Mouse (Mus musculus): ENCODE data around the gene Tpd52l2.

Tpd52l2 gene

DNA sequence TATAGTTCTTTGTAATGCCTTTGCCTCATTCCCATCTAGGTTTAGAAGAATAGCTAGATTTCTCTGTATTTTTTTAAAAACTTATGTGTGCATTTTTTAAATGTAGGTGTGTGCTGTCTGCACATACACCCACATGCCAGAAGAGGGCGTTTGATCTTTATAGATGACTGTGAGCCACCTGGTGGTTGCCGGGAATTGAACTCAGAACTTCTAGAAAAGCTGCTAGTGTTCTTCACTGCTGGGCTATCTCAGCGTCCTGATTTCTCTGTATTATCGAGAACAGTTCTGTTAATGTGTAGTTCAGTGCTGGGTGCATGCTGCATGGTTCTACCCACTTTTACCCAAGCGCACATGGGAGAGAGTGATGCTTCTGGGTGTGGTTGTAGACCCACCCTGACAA, 25.9 kb downstream of the Tpd52l2 start:
- in situ Hi-C loops (cut with MboI; ENCODE audit: unreplicated experiment in 2 of 2) = loop anchor here (5.0 kb wide), 2 partner anchors 54 to 59 kb away; partner anchors contain the start of gene Uckl1 (in 1 of the 2)

DNA sequence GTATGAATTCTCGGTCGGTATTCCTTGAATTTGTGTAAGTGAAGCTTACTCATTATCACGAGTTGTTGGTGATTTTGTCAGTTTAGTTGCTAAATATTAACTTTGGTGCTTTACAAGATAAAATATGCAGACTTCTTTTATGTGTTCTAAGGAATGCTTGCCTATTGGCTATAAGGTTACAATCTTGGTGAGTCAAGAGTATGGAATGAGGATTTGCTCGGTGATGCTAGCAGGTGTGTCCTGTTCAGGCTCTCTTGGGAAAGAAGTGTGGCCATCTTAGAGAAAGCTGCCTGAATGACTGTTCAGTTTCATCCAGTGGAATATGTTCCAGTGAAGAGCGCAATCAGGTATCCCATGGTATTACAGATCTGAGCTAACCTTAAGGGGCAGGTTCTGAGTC, 28.6 kb downstream of the Tpd52l2 start:
- in situ Hi-C loops (cut with MboI; ENCODE audit: unreplicated experiment in 2 of 2) = no loop called here

DNA sequence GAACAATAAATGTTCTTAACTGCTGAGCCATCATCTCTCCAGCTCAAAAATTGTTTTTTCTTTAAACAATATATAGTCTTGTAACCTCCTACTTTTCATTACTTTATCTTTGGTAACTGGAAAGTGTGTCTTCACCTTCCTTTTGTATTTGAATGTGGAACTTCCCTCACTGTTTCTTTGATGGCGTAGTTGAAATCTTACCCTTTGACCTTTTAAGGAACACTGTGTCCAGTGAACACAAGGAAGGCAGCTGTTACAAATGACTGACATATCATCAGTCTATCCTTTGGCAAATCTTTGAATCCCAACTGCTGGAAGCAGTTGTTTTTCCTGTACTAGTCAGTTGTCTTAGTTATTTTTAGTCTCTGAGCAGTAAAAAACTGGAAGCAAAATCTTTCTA, 32.1 kb downstream of the Tpd52l2 start:
- in situ Hi-C loops (cut with MboI; ENCODE audit: unreplicated experiment in 2 of 2) = no loop called here

DNA sequence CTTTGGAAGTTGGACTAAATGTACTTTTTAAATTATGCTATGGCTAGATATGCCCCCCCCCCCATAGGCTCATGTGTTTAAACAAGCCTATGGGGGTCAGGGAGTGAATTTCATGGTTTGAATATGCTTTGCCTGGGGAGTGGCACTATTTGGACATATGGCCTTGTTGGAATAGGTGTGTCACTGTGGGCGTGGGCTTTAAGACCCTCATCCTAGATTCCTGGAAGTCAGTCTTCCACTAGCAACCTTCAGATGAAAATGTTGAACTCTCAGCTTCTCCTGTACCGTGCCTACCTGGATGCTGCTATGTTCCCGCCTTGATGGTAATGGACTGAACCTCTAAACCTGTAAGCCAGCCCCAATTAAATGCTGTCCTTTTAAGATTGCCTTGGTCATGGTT, 35.6 kb downstream of the Tpd52l2 start:
- in situ Hi-C loops (cut with MboI; ENCODE audit: unreplicated experiment in 2 of 2) = no loop called here

DNA sequence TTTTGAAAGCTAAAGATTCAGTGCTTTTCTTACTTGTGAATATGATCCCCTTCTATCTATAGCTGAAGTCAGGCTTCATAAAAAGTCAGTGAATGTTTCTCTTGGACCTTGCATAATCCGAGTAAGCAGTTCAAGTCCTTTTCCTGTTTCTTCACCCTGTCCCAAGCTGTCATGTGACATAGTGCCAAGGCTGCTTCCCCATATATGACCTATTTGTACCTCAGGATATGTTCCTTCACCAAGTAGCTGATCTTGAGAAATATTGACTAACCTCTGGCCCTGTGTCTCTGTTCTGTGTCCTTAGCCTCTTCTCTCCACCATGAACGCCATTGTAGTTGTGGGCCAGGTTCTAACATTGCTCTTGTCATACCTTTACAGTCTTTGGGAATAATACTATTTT, 39.5 kb downstream of the Tpd52l2 start:
- in situ Hi-C loops (cut with MboI; ENCODE audit: unreplicated experiment in 2 of 2) = no loop called here

DNA sequence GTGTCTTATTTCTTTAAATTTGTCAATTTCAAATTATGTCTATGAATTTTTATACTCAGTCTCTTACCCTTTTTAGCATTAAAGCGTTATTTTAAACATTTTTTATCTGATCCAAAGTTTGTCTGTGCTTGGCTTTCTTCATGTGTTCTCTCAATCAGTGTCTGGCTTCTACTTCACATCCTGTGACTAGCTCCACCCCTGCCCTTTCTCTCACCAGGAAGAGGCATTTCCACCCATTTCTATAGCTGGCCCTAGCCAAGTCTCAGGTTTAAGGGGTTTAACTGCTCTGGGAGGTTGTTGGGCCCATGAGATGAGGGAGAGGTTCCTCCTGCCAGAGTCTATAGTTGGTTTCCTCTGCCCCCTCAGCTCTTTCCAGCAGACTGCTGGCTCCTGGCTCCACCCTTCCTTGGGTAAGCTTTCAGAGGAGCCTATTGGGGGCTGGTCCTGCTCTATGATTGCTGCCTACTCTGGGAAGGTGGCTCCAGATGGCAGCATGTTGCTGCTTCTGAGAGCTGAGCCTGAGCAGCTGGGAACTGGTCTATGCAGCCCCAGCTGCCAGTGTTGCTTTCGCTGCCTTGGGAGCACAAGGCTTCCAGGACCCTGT, 40.6 kb downstream of the Tpd52l2 start:
- in situ Hi-C loops (cut with MboI; ENCODE audit: unreplicated experiment in 2 of 2) = no loop called here

DNA sequence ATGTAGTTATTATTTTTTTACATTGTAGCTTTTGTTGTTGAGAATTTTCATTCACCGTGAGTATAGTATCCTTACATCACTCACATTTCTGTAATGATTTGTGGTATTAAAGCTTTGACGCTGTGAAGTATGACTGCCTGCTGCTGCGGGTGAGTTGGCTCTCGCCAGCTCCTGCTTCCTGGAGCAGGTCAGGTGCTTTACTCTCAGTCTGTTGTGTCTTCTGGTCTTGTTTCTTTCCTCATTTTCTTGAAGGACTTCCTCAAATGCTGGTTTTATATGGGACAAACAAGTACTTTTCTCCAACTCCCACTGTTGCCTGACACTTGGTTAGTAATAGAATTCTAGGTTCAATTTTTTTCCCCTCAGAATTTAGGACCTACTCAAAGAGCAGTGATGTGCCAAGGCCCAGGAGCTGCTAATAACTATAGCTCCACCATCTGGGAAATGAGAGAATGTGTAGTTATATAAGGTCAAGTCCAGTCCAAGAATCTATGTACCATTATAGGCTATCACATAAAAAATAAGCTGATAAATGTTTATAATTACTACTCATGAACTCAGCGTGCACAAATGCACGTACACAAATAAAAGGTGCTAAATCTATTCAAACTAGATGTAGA, 44.9 kb downstream of the Tpd52l2 start:
- in situ Hi-C loops (cut with MboI; ENCODE audit: unreplicated experiment in 2 of 2) = no loop called here

DNA sequence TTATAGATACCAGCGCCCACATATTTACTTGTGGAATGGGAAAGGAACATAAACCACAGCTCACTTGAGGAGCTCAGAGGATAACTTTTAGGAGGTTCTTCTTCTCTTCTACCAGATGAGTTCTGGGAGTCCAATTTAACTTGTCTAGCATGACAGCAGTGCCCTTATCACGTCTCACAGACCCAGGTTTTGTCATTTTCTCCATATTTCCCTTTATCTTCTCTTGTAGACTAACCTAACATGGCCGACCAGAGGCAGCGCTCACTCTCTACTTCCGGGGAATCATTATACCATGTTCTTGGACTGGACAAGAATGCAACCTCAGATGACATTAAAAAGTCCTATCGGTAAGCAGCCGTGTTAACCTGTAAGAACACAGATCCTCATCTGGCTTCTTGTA, 49.2 kb downstream of the Tpd52l2 start:
- in situ Hi-C loops (cut with MboI; ENCODE audit: unreplicated experiment in 2 of 2) = no loop called here

DNA sequence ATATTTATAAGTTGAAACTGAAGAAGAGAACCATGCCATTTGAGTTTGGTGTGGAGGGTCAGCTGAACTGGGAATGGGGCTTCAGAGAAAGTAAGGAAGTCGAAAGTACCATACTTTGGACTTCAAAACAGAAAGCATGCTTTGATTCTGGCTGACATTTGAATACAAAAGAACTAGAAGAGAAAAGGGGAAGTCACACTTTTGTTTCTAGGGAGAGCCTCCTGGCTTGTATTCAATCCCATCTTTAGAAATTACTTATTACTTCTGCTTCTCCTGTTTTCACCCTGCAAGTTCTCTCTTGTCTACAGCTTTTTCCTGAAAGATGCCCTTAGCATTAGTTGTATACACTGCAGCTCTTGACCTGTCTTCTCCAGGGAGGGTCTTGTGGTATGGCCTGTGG, 51.3 kb downstream of the Tpd52l2 start:
- in situ Hi-C loops (cut with MboI; ENCODE audit: unreplicated experiment in 2 of 2) = no loop called here

DNA sequence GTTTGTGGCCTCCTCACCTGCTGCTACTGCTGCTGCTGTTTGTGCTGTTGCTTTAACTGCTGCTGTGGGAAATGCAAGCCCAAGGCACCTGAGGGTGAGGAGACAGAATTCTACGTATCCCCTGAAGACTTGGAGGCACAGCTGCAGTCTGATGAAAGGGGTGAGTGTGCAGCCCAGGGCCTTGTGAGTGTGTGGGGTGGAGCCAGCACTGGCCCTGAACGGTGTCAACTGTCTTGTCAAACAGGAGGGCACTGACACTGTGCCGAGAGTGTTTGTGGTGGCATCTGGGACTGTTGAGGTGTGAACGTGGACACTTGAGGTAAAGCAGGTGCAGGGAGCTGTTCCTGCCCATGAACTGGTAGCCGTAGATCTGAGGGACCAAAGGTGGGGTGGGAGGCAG, 51.7 kb downstream of the Tpd52l2 start:
- in situ Hi-C loops (cut with MboI; ENCODE audit: unreplicated experiment in 2 of 2) = no loop called here

DNA sequence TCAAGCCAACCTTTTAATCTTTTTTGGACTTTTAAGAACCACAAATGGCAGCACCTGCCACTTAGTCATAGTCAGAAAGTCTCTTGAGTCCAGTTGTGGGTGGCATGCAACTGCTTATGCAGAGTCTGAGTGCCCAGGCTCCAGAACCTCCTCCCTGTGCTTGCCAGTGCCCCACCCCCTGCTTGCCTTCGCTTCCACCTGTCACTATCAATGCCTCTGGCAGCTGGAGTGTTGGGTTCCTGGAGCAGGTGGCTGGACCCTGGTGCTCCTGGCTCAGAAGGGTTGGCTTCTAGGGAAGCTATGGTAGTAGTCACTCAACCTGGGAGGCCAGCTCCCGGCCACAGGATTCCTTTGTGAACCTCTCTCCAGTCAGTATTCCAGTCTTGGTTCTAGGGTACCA, 53.3 kb downstream of the Tpd52l2 start:
- in situ Hi-C loops (cut with MboI; ENCODE audit: unreplicated experiment in 2 of 2) = no loop called here

DNA sequence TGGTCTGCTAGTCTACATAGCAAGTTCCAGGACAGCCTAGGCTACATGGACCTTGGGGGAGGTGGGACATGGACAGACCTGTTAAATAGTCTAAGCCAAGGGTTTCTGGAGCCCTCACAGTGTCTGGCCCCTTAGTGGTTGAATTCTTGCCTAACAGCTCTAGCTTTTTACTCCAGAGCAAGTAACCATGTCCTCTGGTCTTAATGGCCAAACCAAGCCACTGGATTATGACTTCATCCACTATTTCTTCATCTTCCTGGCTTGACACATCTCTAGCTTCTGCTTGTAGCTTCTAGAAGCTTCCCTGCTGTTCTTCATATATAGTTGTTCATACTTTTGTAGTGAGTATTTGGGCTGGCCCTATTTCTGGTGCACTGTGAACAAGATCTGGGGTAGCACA, 56.8 kb downstream of the Tpd52l2 start:
- in situ Hi-C loops (cut with MboI; ENCODE audit: unreplicated experiment in 2 of 2) = no loop called here

DNA sequence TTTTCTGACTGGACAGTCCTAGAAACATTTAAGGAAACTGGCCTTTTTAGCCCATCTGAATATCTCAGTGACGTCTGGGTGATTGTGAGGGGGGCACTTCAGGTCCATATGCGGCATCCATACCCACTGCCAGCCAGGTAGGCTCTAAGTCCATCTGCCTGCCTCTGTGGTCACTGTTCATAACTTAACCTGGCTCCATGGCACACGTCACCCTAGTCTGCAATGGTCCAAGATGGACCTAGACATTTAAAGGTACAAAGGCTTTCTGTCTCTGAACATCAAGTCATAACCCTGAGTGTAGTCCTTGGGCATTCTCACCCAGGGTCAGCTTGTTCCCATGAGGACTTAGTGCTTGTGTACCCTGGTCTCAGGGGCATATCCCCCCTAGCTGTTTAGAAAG, 70.4 kb downstream of the Tpd52l2 start:
- in situ Hi-C loops (cut with MboI; ENCODE audit: unreplicated experiment in 2 of 2) = no loop called here
